Mouse (Mus musculus) liver, adult 2 months (tissue): ENCODE data around the gene Fkbp8. TPM values are rescaled to one million over a fixed set of nuclear protein-coding genes. Genes with fewer than 3 reads are reported as not detected.
A peak's percentile ranks its signal among the peaks of the same experiment; 100 is the strongest.

Experiments
- DNase-seq: peaks from one replicate; pipeline ENCODE4 v3.0.0-alpha.2; 2011; ENCODE audit warnings: low read depth, low spot score; ENCODE audit errors: extremely low read depth
- H3K27ac ChIP-seq: fragments of 200-500 bp; replicated peaks from 2 replicates; pipeline ENCODE4 v1.5.1; 2012; ENCODE audit warnings: low read depth, mild to moderate bottlenecking, control low read depth, inconsistent platforms, low read length; ENCODE audit not compliant: insufficient read depth
- H3K27me3 ChIP-seq: fragments of 200-500 bp; 2 replicates; pipeline ENCODE4 v1.6.1; 2012; ENCODE audit warnings: mild to moderate bottlenecking, moderate library complexity, low read length, inconsistent platforms; ENCODE audit not compliant: control insufficient read depth, insufficient read depth
- H3K36me3 ChIP-seq: fragments of 200-500 bp; 2 replicates; pipeline ENCODE4 v1.6.1; 2012; ENCODE audit warnings: low read length, inconsistent platforms; ENCODE audit not compliant: control insufficient read depth, insufficient read depth
- H3K4me1 ChIP-seq: fragments of 200-500 bp; 2 replicates; pipeline ENCODE4 v1.6.1; 2011; ENCODE audit warnings: low read length; ENCODE audit not compliant: control insufficient read depth, insufficient read depth
- H3K4me3 ChIP-seq: fragments of 200-500 bp; 2 replicates; pipeline ENCODE4 v1.5.1; 2011; ENCODE audit warnings: low read depth, mild to moderate bottlenecking, control low read depth, low read length, moderate library complexity; ENCODE audit not compliant: insufficient read depth
- H3K79me2 ChIP-seq: fragments of 200-500 bp; 2 replicates; pipeline ENCODE4 v1.6.1; 2012; ENCODE audit warnings: inconsistent platforms, mild to moderate bottlenecking, low read length, moderate library complexity; ENCODE audit not compliant: control insufficient read depth, insufficient read depth
- H3K9ac ChIP-seq: fragments of 200-500 bp; 2 replicates; pipeline ENCODE4 v1.6.1; 2012; ENCODE audit warnings: low read depth, mild to moderate bottlenecking, control low read depth, inconsistent platforms, low read length
- CTCF ChIP-seq: fragments of 200-500 bp; IDR thresholded peaks from 2 replicates; pipeline ENCODE4 v1.5.1; 2011; ENCODE audit warnings: low read depth, low read length, control low read depth
- POLR2A ChIP-seq: fragments of 200-500 bp; IDR thresholded peaks from 2 replicates; pipeline ENCODE4 v1.6.1; 2011; ENCODE audit warnings: low read length, control low read depth; ENCODE audit not compliant: insufficient read depth; ENCODE audit errors: extremely low read depth
- WGBS: fragments of 180-500 bp; shearing (Covaris S2); methylation state at CpG from one replicate; pipeline ENCODE4 v1.1.7; 2018; 5-methylcytosine and 5-hydroxymethylcytosine counted together
- polyA plus RNA-seq: library from polyadenylated mRNA; depleted of rRNA; stranded (reverse); fragments of >200 nt; gene quantifications from 2 replicates; pipeline ENCODE4 v1.2.3, GENCODE M21; 2012; rRNA removed
- total RNA-seq: library from RNA; depleted of rRNA; stranded (reverse); fragments of >200 nt; gene quantifications from 2 replicates; pipeline ENCODE4 v1.2.3, GENCODE M21; 2014; rRNA removed

Gene Fkbp8
- total RNA-seq (271 and 321 TPM in 2 replicates), polyA plus RNA-seq (455 and 489 TPM in 2 replicates)

DNA sequence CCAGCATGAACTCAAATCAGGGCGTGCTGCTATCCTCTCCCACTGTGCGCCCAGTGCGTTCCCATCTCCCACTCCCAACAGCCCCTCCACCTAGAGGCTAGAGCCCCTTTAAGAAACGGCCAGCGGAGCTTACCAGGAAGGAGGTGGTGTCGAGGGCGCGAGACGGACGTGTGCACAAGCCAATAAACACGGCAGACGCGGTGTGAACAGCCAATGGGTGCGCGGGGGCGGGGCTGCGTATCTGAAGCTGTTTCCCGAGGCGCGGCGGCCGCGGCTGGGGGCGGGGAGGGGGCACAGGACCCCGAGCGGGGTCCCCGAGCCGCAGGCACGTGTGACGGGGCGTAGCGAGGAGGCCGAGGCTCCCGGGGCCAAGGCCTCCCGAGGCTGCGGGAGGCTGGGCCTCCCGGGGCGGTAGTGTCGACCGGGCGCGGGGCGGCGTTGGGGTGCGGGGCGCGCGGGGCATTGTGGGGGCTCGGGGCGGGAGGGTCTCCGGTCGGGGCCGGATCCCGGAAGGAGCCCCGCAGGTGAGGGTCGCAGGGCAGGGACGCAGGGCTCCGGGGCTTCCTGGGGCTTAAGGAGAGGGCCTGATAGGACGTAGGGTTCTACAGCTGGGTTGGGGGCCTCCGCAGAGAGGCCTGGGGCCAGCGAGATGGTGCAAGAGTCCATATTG is at the start of gene Fkbp8, which contains the start of gene Kxd1:
Gene Fkbp8, plus strand, starts transcription at position 213 of the 670 bp plus-strand sequence.
Gene Kxd1, minus strand, starts transcription at position 445 of the 670 bp plus-strand sequence.
- Histone ChIP-seq H3K9ac (peak within 1 kb of the TSS; percentile 89), H3K79me2 (peaks cover 9% of the 10 kb centered on the region; the same call in 1 of the 2 replicates), H3K4me3 (peak within 1 kb of the TSS; percentile 85), H3K27me3 (no peaks in the 10 kb centered on the region), H3K27ac (peak within 1 kb of the TSS; percentile 96), H3K36me3 (peaks cover 11% of the 10 kb centered on the region; the same call in 1 of the 2 replicates), H3K4me1 (peaks cover 29% of the 10 kb centered on the region)
- under 1% methylated on average over 58 of the region's 61 CpGs for WGBS
- DNase-seq = peak; percentile 87
- no peak for TF ChIP-seq CTCF
- peak; percentile 42 for TF ChIP-seq POLR2A

DNA sequence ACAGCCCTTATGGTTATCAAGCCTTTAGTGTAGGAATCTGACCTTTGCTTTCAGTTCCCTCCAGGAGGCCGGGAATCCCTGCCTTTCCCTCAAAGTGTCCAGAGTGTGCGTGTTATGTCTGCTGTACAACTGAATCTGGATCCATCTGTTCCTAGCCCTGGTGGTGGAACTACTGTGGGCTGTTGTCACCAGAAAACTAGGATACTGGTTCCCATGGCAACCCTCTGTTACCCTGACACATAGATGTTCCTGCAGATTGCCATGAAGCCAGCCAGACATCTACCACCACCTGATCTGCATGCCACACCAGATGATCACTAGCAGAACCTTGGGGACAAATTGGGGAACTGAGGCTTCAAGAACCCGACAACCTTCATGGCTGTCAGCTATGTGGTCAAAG is 45.6 kb upstream of the Fkbp8 start:
- H3K9ac ChIP-seq = no peak overlapping the region
- H3K27me3 ChIP-seq = peaks cover under 1% of the 10 kb centered on the region
- H3K36me3 ChIP-seq = no peaks in the 10 kb centered on the region
- no peaks in the 10 kb centered on the region; the same call in 1 of the 2 replicates for H3K4me1 ChIP-seq
- H3K4me3 ChIP-seq = no peak overlapping the region
- no peaks in the 10 kb centered on the region for H3K79me2 ChIP-seq
- WGBS = 79% methylated on average over 3 of the region's 3 CpGs
- no peak for TF ChIP-seq POLR2A
- TF ChIP-seq CTCF = no peak
- DNase-seq = no peak
- H3K27ac ChIP-seq = no peak overlapping the region

DNA sequence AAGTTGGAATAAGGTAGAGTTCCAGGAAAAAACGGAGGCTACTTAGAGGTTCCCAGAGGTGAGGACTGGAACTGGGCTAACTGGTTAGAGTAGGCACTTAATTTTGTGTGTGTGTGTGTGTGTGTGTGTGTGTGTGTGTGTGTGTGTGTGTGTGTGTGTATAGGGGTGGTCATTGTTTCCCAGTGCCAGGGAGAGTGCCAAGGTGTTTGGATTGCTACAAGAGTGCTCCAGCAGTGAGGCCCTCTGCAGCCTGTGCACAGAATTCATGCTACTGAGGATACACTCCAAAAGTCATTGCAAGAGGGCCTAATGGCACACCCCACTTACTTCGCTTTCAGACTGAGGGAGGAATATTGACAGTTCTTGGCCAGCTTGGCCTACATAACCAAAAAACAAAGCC is 44.6 kb upstream of the Fkbp8 start:
- H3K27me3 ChIP-seq = peaks cover 6% of the 10 kb centered on the region
- WGBS = 72% methylated on average over 2 of the region's 2 CpGs
- no peak overlapping the region for H3K9ac ChIP-seq
- H3K79me2 ChIP-seq = no peaks in the 10 kb centered on the region
- DNase-seq = no peak
- peaks cover under 1% of the 10 kb centered on the region; the same call in 1 of the 2 replicates for H3K4me1 ChIP-seq
- no peak overlapping the region for H3K4me3 ChIP-seq
- no peaks in the 10 kb centered on the region for H3K36me3 ChIP-seq
- TF ChIP-seq POLR2A = no peak
- H3K27ac ChIP-seq = no peak overlapping the region

DNA sequence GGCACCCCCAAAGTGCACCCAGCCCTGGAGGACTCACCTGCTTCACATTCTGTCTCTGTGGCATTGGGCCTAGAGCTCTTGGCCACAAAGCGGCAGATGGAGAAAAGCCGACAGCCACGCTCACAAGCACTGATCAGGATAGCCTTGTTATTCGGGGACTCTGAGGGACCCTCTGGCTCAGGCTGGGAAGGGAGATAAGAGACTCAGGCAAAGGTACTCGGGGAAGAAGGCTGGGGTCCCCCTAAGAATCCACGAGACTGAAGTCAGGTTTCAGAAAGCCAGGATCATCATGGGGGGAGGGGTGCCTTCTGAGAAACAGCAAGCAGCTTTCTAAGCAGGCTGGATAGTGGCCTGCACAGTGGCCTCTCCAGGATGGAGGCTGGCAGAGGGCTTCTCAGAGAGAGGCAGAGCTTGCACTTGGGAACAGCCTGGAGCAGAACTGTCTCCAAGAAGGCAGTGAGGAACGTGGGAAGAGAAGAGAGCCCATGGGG is 41.3 kb upstream of the Fkbp8 start:
- peaks cover 22% of the 10 kb centered on the region for H3K27me3 ChIP-seq
- no peaks in the 10 kb centered on the region for H3K36me3 ChIP-seq
- peaks cover 3% of the 10 kb centered on the region for H3K4me1 ChIP-seq
- no peak overlapping the region for H3K9ac ChIP-seq
- TF ChIP-seq POLR2A (no peak), CTCF (no peak)
- H3K4me3 ChIP-seq = no peak overlapping the region
- 73% methylated on average over 7 of the region's 7 CpGs for WGBS
- H3K79me2 ChIP-seq = no peaks in the 10 kb centered on the region
- no peak overlapping the region for H3K27ac ChIP-seq
- no peak for DNase-seq

DNA sequence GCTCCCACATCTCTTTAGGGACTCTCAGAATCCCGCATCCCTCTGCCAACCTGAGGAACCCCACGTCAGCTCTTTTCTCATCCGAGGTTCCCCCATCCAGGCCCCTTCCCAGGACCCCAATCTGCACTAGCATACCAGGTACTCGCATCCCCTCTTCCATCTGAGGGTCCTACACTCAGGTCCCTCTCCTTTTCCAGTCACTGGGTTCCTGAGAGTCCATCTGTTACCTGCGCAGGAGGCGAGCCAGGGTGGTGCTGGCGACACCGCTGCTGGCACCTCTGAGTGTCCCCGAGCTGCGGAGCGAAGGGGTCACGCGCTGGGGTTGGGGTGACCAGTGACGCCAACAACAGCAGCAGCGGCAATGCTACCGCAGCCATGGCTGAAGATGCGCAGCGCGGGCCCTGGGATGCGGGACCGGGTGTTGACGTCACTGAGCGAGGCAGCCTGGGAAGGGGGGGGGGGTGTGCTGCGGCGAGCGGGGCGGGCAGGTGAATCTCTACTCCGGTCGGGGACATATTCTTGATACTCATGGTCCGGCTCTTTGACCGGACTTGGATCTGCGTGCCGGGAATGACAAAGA is 40.5 kb upstream of the Fkbp8 start, which contains the start of gene Tmem59l:
Gene Tmem59l, minus strand, starts transcription at position 418 of the 580 bp plus-strand sequence.
- Histone ChIP-seq H3K36me3 (no peaks in the 10 kb centered on the region), H3K27me3 (peaks cover 22% of the 10 kb centered on the region), H3K79me2 (no peaks in the 10 kb centered on the region), H3K4me3 (peak within 1 kb of the TSS; percentile 8; the same call in 1 of the 2 replicates), H3K4me1 (peaks cover 3% of the 10 kb centered on the region), H3K9ac (no peak within 1 kb of the TSS), H3K27ac (no peak within 1 kb of the TSS)
- no peak for TF ChIP-seq POLR2A
- no peak for TF ChIP-seq CTCF
- 21% methylated on average over 33 of the region's 33 CpGs for WGBS
- no peak for DNase-seq
